Mouse (Mus musculus) megakaryocyte, embryonic 14.5 days (primary cell): ENCODE data around the gene Pde4d.

Experiments
- FLI1 ChIP-seq: IDR thresholded peaks from 2 replicates; pipeline ENCODE4 v1.6.1; 2012; ENCODE audit warnings: low read length, inconsistent platforms, mixed read lengths
- GATA1 ChIP-seq: IDR thresholded peaks from 3 replicates; pipeline ENCODE4 v1.6.1; 2012; ENCODE audit warnings: mixed read lengths, low read length, inconsistent platforms, borderline replicate concordance

GRCm38 (mm10) chr13:109326061-109326460 lies 876.3 kb downstream of the Pde4d start:
- TF ChIP-seq GATA1 = no peak
- no peak for TF ChIP-seq FLI1
